Mouse (Mus musculus): ENCODE data around the gene Efna4. TPM values are rescaled to one million over a fixed set of nuclear protein-coding genes. Genes with fewer than 3 reads are reported as not detected.

Efna4 gene
- polyA plus RNA-seq (2012): not detected in 2 replicates

DNA sequence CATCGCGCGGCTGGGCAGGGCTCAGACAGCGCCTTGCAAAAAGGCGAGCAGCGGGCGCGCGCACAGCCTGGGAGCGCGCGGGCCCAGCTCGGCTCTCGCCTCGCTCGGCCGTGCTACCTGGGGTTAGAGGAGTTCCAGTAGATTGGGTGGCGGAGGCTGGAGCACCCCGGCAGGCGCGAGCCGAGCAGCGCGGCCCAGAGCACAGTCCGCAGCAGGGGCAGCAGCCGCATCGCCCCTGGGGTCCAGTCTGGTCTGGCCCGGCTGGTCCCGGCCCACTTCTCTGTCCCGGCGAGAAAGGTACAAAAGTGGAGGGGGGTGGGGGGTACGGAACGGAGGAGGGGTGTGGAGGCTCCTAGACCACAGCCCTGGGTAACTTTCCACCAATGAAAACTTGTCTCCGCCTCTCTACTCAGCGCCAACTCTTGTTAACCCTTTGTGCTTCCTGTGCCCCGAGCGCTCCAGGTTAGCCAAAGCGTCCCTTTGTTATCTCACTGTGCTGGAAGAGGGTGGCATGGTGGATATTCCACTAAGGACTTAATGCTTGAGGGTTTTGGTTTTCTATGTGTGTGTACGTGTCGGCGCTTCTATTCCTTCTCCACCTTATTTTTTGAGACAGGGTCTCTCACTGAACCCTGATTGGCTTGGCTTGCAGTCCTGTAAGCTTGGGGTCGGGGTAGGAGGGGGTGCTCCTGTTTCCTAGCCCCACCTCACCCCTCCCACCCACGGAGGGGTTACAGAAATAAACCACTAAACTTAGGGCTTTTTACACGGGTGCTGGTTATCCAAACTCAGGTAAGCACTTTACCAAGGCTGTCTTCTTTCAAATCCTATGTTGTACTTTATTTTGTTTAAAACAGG is at the start of gene Efna4:
Gene Efna4, minus strand, starts transcription at position 308 of the 858 bp plus-strand sequence.
- no peaks in the 10 kb centered on the region for H3K9me3 ChIP-seq (ENCODE audit: control insufficient read depth, low read length)
- H3K27me3 ChIP-seq (ENCODE audit: control insufficient read depth): peaks cover 42% of the 10 kb centered on the region
- TF ChIP-seq TAL1 (IDR thresholded peaks at IDR 0.05; ENCODE audit: low read length) (no peak), GATA1 (IDR thresholded peaks at IDR 0.05; ENCODE audit: low read length) (no peak)
- peak within 1 kb of the TSS; percentile 57 for H3K4me3 ChIP-seq (replicated peaks)
- H3K36me3 ChIP-seq (ENCODE audit: control insufficient read depth): no peaks in the 10 kb centered on the region
- peaks cover 11% of the 10 kb centered on the region for H3K4me1 ChIP-seq (ENCODE audit: control insufficient read depth)

DNA sequence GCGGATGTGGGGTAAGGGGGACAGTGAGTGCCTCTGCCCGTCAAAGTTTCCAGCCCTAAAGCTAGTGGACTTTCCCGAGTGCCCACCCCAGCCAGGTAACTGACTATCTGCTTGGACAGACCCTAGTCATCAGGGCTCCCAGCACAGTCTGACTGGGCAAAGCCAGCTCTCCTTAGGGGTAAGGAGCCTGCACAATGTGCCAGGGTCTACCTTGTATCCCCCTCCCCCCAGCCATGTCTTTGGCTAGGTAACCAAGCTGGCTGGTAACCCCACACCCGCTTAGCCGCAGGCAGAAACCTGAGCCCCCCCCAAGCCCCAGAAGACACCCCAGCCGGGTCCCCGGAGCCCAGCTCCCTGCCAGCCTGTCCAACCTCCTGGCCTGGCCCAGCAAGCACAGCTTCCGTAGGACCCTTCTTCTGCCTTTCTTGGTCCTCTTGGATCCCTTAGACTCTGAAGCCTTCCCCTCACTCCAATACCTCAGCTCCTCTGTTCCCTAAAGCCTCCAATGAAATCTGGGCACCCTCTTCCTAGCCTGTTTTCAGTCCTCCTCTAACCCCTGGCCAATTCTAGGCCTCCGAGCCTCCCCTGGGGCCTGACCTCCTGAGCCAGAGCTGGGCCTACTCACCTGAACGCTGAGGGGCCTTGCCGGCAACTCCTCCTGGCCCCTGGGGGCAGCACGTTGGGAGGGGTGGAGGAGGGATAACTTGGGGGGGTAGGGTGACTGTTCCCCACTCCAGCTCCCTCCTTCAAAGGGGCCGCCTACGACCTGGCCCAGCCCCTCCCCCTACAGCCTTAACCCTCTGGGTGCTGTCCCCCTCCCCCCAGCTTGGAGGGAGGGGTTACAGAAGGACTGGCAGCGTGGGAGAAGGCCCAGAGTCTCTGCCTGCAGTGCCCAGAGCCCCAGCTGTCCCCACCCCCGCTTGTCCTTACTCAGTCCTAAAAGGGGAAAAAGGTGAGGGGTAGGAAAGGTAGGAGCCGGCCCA is 48.9 kb upstream of the Efna4 start:
- no peak for TF ChIP-seq TAL1 (IDR thresholded peaks at IDR 0.05; ENCODE audit: low read length)
- no peak for TF ChIP-seq GATA1 (IDR thresholded peaks at IDR 0.05; ENCODE audit: low read length)
- peaks cover 25% of the 10 kb centered on the region for H3K4me1 ChIP-seq (ENCODE audit: control insufficient read depth)
- H3K4me3 ChIP-seq (replicated peaks): no peak overlapping the region
- H3K36me3 ChIP-seq (ENCODE audit: control insufficient read depth): no peaks in the 10 kb centered on the region; the same call in 1 of the 2 replicates
- peaks cover 16% of the 10 kb centered on the region for H3K27me3 ChIP-seq (ENCODE audit: control insufficient read depth)
- no peaks in the 10 kb centered on the region for H3K9me3 ChIP-seq (ENCODE audit: control insufficient read depth, low read length)

DNA sequence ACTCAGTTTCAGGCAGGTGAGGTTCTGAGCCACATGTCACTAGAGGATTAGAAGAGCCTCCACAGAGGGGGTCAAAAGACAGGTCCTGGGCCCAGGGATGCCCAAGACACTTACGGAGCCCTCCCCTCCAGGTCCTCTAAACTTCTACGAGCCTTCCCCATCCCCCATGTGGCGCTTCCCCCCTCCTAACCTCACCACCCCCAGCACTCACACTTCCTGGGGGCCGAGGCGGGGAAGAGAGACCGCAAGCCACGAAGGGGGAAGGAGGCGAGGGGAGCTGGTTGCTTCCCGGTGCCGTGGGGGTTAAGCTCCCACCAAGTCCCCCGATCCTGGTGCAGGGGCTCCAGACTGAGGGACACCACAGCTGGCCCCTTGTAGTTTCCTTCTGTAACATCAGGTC is 47.6 kb upstream of the Efna4 start:
- TF ChIP-seq TAL1 (IDR thresholded peaks at IDR 0.05; ENCODE audit: low read length) (no peak), GATA1 (IDR thresholded peaks at IDR 0.05; ENCODE audit: low read length) (no peak)
- Histone ChIP-seq H3K27me3 (ENCODE audit: control insufficient read depth) (peaks cover 5% of the 10 kb centered on the region; the same call in 1 of the 2 replicates), H3K9me3 (ENCODE audit: control insufficient read depth, low read length) (no peaks in the 10 kb centered on the region), H3K4me3 (replicated peaks) (no peak overlapping the region), H3K36me3 (ENCODE audit: control insufficient read depth) (peaks cover 4% of the 10 kb centered on the region; the same call in 1 of the 2 replicates), H3K4me1 (ENCODE audit: control insufficient read depth) (peaks cover 21% of the 10 kb centered on the region)

DNA sequence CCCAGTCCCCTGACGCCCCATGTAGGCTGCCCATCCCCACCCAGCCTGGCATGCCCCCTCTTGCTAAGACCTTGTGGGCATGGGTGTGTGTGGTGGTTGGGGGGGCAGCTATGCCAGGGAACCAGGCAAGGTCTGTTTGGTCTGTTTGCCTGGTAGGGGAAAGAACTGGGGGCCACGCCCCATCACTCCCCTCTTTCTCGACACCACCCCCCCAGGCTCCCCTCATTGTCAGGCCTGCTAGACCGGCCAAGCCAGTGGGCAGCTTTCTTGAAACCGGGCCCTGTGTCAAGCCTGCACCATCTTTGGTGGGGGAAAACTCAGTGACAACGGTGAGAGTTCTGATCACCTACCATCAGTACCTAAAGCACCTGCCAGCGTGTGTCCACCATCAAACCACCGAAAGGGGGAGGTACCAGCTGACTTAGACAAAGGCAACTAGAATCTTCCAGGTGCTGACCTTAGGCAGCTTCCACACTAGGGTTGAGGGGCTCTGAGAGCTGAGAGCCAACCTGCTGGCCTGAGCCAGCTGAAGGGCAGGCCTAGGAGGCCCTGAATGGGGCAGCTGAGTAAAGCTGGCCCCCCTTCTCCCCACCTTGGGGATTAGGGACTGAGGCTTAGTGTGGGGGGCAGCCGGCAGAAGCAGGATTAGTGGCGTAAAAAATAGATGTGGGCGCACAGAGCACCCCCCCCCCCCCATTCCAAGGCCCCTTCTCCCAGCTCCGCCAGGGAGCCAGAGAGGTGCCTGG is 46.7 kb upstream of the Efna4 start:
- Histone ChIP-seq H3K9me3 (ENCODE audit: control insufficient read depth, low read length) (no peaks in the 10 kb centered on the region), H3K27me3 (ENCODE audit: control insufficient read depth) (no peaks in the 10 kb centered on the region), H3K4me1 (ENCODE audit: control insufficient read depth) (peaks cover 19% of the 10 kb centered on the region), H3K36me3 (ENCODE audit: control insufficient read depth) (peaks cover 12% of the 10 kb centered on the region), H3K4me3 (replicated peaks) (no peak overlapping the region)
- no peak for TF ChIP-seq TAL1 (IDR thresholded peaks at IDR 0.05; ENCODE audit: low read length)
- TF ChIP-seq GATA1 (IDR thresholded peaks at IDR 0.05; ENCODE audit: low read length): no peak

DNA sequence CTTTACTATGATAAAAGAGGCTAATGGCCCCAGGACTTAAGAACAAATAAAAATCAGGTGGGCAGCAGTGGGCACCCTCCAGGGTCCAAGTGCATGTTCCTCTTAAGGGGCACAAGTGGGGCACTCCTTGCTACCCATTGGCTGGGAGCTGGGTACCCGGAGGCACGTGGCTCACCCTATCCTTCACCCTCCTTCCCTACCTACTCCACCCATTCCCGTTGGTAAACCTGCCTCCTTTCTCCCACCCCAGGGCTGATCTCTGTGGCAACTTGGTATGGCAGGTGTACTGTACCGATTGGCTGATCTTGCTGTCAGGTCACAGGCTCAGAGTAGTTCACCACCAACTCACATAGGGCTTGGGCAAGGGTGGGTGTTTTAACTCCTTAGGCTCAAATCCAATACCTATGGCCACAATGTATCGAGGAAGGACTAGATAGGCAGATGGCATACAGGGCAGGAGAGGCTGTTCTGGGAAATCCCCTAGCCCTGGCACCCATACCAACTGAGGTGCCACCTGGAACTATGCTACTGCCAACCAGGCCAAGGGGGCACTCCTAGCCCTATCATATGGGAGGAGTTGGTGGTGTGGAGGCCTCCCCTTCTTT is 45.9 kb upstream of the Efna4 start:
- no peaks in the 10 kb centered on the region for H3K27me3 ChIP-seq (ENCODE audit: control insufficient read depth)
- H3K4me1 ChIP-seq (ENCODE audit: control insufficient read depth): peaks cover 19% of the 10 kb centered on the region
- TF ChIP-seq TAL1 (IDR thresholded peaks at IDR 0.05; ENCODE audit: low read length): no peak
- no peak for TF ChIP-seq GATA1 (IDR thresholded peaks at IDR 0.05; ENCODE audit: low read length)
- H3K4me3 ChIP-seq (replicated peaks): no peak overlapping the region
- peaks cover 14% of the 10 kb centered on the region for H3K36me3 ChIP-seq (ENCODE audit: control insufficient read depth)
- no peaks in the 10 kb centered on the region for H3K9me3 ChIP-seq (ENCODE audit: control insufficient read depth, low read length)

DNA sequence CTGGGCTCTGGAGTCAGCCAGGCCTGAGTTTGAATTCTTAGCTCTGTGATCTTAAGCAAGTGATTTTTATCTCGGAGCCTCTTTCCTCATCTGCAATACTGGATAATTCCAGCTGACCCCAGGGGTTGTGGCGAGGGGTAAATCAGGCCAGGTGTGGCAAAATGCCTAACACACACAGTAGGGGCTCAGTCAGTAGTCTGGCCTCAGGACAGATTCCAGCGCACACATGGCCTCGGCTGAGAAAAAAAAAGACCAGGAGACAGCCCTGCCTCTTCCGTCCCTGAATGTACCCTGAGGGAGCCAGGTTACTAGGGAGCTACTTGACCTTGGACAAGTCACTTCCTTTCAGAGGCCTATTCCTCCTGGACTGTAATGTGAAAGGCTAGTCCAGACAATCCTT is 45.1 kb upstream of the Efna4 start:
- H3K36me3 ChIP-seq (ENCODE audit: control insufficient read depth): peaks cover 14% of the 10 kb centered on the region
- H3K4me3 ChIP-seq (replicated peaks): no peak overlapping the region
- TF ChIP-seq GATA1 (IDR thresholded peaks at IDR 0.05; ENCODE audit: low read length) (no peak), TAL1 (IDR thresholded peaks at IDR 0.05; ENCODE audit: low read length) (no peak)
- no peaks in the 10 kb centered on the region for H3K27me3 ChIP-seq (ENCODE audit: control insufficient read depth)
- H3K4me1 ChIP-seq (ENCODE audit: control insufficient read depth): peaks cover 19% of the 10 kb centered on the region
- H3K9me3 ChIP-seq (ENCODE audit: control insufficient read depth, low read length): no peaks in the 10 kb centered on the region

DNA sequence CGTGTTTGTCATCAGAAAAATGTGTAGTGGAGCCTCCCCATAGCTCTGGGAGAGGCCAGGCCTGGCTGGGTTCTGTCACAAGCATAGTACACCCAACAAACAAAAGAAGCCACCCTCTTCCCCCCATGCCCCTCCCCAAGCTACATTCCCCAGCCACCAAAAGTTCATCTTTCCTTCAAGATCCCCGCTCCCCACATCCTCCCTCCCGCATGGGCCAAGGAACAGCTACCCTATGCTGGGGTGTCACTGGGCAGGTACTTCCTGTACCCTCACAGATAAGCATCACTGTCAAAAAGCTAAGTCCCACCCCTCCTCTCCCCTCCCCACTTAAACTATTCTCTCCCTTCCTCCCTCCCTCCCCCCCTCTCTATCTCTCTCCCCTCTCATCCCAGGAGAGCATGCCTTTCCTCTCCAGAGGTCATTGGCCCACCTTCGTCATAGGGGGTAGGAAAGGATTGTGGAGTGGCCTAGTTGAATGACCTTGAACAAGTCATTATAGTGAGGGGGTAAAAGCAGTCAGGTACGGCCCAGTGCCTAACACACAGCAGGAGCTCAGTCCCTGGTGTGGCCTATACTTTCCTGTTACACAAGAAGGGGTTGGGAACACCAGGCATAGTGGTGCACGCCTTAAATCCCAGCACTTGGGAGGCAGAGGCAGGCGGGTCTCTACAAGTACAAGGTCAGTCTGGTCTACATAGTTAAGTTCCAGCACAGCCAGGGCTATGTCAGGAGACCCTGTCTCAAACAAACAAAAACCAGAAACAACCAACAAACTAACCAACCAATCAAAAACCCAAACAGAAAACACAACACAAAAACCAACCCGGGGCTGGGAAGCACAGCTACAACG is 44.4 kb upstream of the Efna4 start:
- no peak overlapping the region for H3K4me3 ChIP-seq (replicated peaks)
- no peaks in the 10 kb centered on the region for H3K27me3 ChIP-seq (ENCODE audit: control insufficient read depth)
- peaks cover 14% of the 10 kb centered on the region for H3K36me3 ChIP-seq (ENCODE audit: control insufficient read depth)
- TF ChIP-seq TAL1 (IDR thresholded peaks at IDR 0.05; ENCODE audit: low read length) (no peak), GATA1 (IDR thresholded peaks at IDR 0.05; ENCODE audit: low read length) (no peak)
- no peaks in the 10 kb centered on the region for H3K9me3 ChIP-seq (ENCODE audit: control insufficient read depth, low read length)
- H3K4me1 ChIP-seq (ENCODE audit: control insufficient read depth): peaks cover 14% of the 10 kb centered on the region
